Mouse (Mus musculus): Measurements from ENCODE around the gene Slco3a1. TPM values are rescaled to one million over a fixed set of nuclear protein-coding genes. Genes with fewer than 3 reads are reported as not detected.
A peak's percentile ranks its signal among the peaks of the same experiment; 100 is the strongest.

The Slco3a1 gene
- total and polyA plus RNA-seq, 2 experiments from 2014 or later, result 23.4 to 39.2 TPM

GRCm38 (mm10) chr7:74353240-74353639 is 201.3 kb downstream of the Slco3a1 start:
- H3K9me3 ChIP-seq (ENCODE audit: low read length), result no peaks in the 10 kb centered on the region
- no peak for TF ChIP-seq CTCF (IDR thresholded peaks at IDR 0.05)
- DNase-seq (ENCODE audit: low spot score) (no peak), ATAC-seq (ENCODE audit: low FRiP score) (no peak)
- H3K27ac ChIP-seq (ENCODE audit: low read depth, low read length), result no peak overlapping the region
- H3K4me3 ChIP-seq (ENCODE audit: low read depth, low read length), result no peak overlapping the region
- H3K36me3 ChIP-seq (ENCODE audit: insufficient read depth, low read length), result no peaks in the 10 kb centered on the region
- WGBS, result 83% methylated on average over 7 of the region's 7 CpGs
- peaks cover 9% of the 10 kb centered on the region for H3K4me1 ChIP-seq (ENCODE audit: insufficient read depth, low read length)
- no peaks in the 10 kb centered on the region for H3K27me3 ChIP-seq (ENCODE audit: insufficient read depth, low read length)
- H3K4me2 ChIP-seq (ENCODE audit: low read depth, low read length, poor library complexity, severe bottlenecking), result no peak overlapping the region
- no peak overlapping the region for H3K9ac ChIP-seq (replicated peaks; ENCODE audit: low read length, poor library complexity, severe bottlenecking)

DNA sequence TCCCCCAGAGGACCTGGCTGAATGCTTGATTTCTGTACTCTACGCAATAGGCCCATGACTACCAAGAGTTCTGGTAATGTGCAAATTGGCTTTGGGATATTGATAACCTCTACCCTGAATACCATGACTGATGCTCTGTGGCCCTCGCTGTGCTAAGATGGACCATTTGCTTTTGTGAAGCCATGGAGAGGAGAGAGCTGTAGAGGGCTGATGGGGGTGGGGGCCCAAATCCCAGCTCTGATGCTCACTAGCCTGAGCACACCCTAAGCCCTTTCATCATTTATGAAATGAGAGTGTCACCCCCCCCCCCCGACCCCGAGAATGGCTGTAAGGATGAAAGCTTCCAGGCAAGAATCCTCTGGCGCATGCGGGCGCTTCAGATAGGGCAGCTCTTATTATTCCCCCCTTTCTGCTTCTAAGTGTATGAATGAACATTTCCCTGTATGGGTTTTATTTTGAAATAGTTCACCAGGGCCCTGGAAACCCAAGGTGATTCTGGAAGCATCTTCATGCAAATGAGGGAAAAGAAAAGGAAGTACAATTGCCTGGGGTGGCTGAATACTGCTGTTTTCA is 206.2 kb downstream of the Slco3a1 start:
- H3K9ac ChIP-seq (replicated peaks; ENCODE audit: low read length, poor library complexity, severe bottlenecking), result no peak overlapping the region
- WGBS, result 55% methylated on average over 7 of the region's 7 CpGs
- ATAC-seq (ENCODE audit: low FRiP score) (peak; percentile 34; the same call in 1 of the 2 replicates), DNase-seq (ENCODE audit: low spot score) (no peak)
- H3K4me3 ChIP-seq (ENCODE audit: low read depth, low read length), result no peak overlapping the region
- H3K9me3 ChIP-seq (ENCODE audit: low read length), result no peaks in the 10 kb centered on the region
- no peaks in the 10 kb centered on the region for H3K27me3 ChIP-seq (ENCODE audit: insufficient read depth, low read length)
- no peaks in the 10 kb centered on the region for H3K36me3 ChIP-seq (ENCODE audit: insufficient read depth, low read length)
- 0 out of 2 replicates have a peak overlapping the region, but pooled peaks have one; percentile 32 for H3K27ac ChIP-seq (ENCODE audit: low read depth, low read length)
- TF ChIP-seq CTCF (IDR thresholded peaks at IDR 0.05), result no peak
- H3K4me2 ChIP-seq (ENCODE audit: low read depth, low read length, poor library complexity, severe bottlenecking), result no peak overlapping the region
- H3K4me1 ChIP-seq (ENCODE audit: insufficient read depth, low read length), result peaks cover 6% of the 10 kb centered on the region

GRCm38 (mm10) chr7:74347026-74347425 is 207.6 kb downstream of the Slco3a1 start:
- H3K27ac ChIP-seq (ENCODE audit: low read depth, low read length), result no peak overlapping the region
- H3K4me2 ChIP-seq (ENCODE audit: low read depth, low read length, poor library complexity, severe bottlenecking), result no peak overlapping the region
- ATAC-seq (ENCODE audit: low FRiP score) (no peak), DNase-seq (ENCODE audit: low spot score) (no peak)
- no peak for TF ChIP-seq CTCF (IDR thresholded peaks at IDR 0.05)
- no peaks in the 10 kb centered on the region for H3K27me3 ChIP-seq (ENCODE audit: insufficient read depth, low read length)
- 78% methylated on average over 9 of the region's 9 CpGs for WGBS
- H3K9ac ChIP-seq (replicated peaks; ENCODE audit: low read length, poor library complexity, severe bottlenecking), result no peak overlapping the region
- no peaks in the 10 kb centered on the region for H3K36me3 ChIP-seq (ENCODE audit: insufficient read depth, low read length)
- no peak overlapping the region for H3K4me3 ChIP-seq (ENCODE audit: low read depth, low read length)
- no peaks in the 10 kb centered on the region for H3K9me3 ChIP-seq (ENCODE audit: low read length)
- H3K4me1 ChIP-seq (ENCODE audit: insufficient read depth, low read length), result peaks cover 6% of the 10 kb centered on the region

- H3K9me3 ChIP-seq (ENCODE audit: low read length), result no peaks in the 10 kb centered on the region
- no peaks in the 10 kb centered on the region for H3K27me3 ChIP-seq (ENCODE audit: insufficient read depth, low read length)
- H3K4me1 ChIP-seq (ENCODE audit: insufficient read depth, low read length), result peaks cover 6% of the 10 kb centered on the region
- no peaks in the 10 kb centered on the region for H3K36me3 ChIP-seq (ENCODE audit: insufficient read depth, low read length)
- DNase-seq (ENCODE audit: low spot score) (no peak), ATAC-seq (ENCODE audit: low FRiP score) (no peak)
- 68% methylated on average over 3 of the region's 3 CpGs for WGBS
- H3K27ac ChIP-seq (ENCODE audit: low read depth, low read length), result no peak overlapping the region
- no peak overlapping the region for H3K4me2 ChIP-seq (ENCODE audit: low read depth, low read length, poor library complexity, severe bottlenecking)
- no peak for TF ChIP-seq CTCF (IDR thresholded peaks at IDR 0.05)
- H3K4me3 ChIP-seq (ENCODE audit: low read depth, low read length), result no peak overlapping the region
- no peak overlapping the region for H3K9ac ChIP-seq (replicated peaks; ENCODE audit: low read length, poor library complexity, severe bottlenecking)
These were observed 208.1 kb downstream of the Slco3a1 start for GRCm38 (mm10) chr7:74346451-74346850.

- Histone ChIP-seq H3K4me2 (ENCODE audit: low read depth, low read length, poor library complexity, severe bottlenecking) (no peak overlapping the region), H3K9me3 (ENCODE audit: low read length) (no peaks in the 10 kb centered on the region), H3K4me1 (ENCODE audit: insufficient read depth, low read length) (0 out of 2 replicates have a peak, but pooled peaks cover 4% of the 10 kb centered on the region), H3K27me3 (ENCODE audit: insufficient read depth, low read length) (no peaks in the 10 kb centered on the region), H3K9ac (replicated peaks; ENCODE audit: low read length, poor library complexity, severe bottlenecking) (no peak overlapping the region), H3K36me3 (ENCODE audit: insufficient read depth, low read length) (no peaks in the 10 kb centered on the region), H3K4me3 (ENCODE audit: low read depth, low read length) (no peak overlapping the region), H3K27ac (ENCODE audit: low read depth, low read length) (no peak overlapping the region)
- 37% methylated on average over 4 of the region's 4 CpGs for WGBS
- TF ChIP-seq CTCF (IDR thresholded peaks at IDR 0.05), result no peak
- DNase-seq (ENCODE audit: low spot score) (no peak), ATAC-seq (ENCODE audit: low FRiP score) (no peak)
These were observed 213.3 kb downstream of the Slco3a1 start for GRCm38 (mm10) chr7:74341149-74341805.

GRCm38 (mm10) chr7:74340419-74340954 is 214.1 kb downstream of the Slco3a1 start:
- WGBS, result 88% methylated on average over 8 of the region's 8 CpGs
- 0 out of 2 replicates have a peak, but pooled peaks cover 4% of the 10 kb centered on the region for H3K4me1 ChIP-seq (ENCODE audit: insufficient read depth, low read length)
- no peak overlapping the region for H3K9ac ChIP-seq (replicated peaks; ENCODE audit: low read length, poor library complexity, severe bottlenecking)
- H3K27ac ChIP-seq (ENCODE audit: low read depth, low read length), result no peak overlapping the region
- no peaks in the 10 kb centered on the region for H3K27me3 ChIP-seq (ENCODE audit: insufficient read depth, low read length)
- ATAC-seq (ENCODE audit: low FRiP score) (no peak), DNase-seq (ENCODE audit: low spot score) (no peak)
- H3K36me3 ChIP-seq (ENCODE audit: insufficient read depth, low read length), result no peaks in the 10 kb centered on the region
- H3K4me2 ChIP-seq (ENCODE audit: low read depth, low read length, poor library complexity, severe bottlenecking), result no peak overlapping the region
- no peak overlapping the region for H3K4me3 ChIP-seq (ENCODE audit: low read depth, low read length)
- no peak for TF ChIP-seq CTCF (IDR thresholded peaks at IDR 0.05)
- no peaks in the 10 kb centered on the region for H3K9me3 ChIP-seq (ENCODE audit: low read length)

All from midbrain, postnatal 0 days (tissue).